Mouse (Mus musculus) spleen, postnatal 36 days (tissue): Measurements from ENCODE around the gene Serp2.
A peak's percentile ranks its signal among the peaks of the same experiment; 100 is the strongest.
"Not testable (repeated sequence)": the region's sequence is repeated elsewhere in the genome, so short reads cannot be mapped to it uniquely, and the experiment has no call there.

ENCODE experiments used
- DNase-seq, 2 experiments: peaks; one replicate each; pipeline ENCODE4 v3.0.0; 2022; ENCODE audit warnings: low spot score in 2 of 2, mixed read lengths in 1 of 2

Gene Serp2

GRCm38 (mm10) chr14:76569271-76569961 is 12.7 kb upstream of the Serp2 start:
- DNase-seq: peak; percentile 35 to 45

- DNase-seq: no peak
These were observed 11.9 kb upstream of the Serp2 start for GRCm38 (mm10) chr14:76568548-76568947.

GRCm38 (mm10) chr14:76567280-76567679 is 10.6 kb upstream of the Serp2 start:
- no peak for DNase-seq

GRCm38 (mm10) chr14:76566711-76567110 is 10.0 kb upstream of the Serp2 start:
- DNase-seq: no peak

GRCm38 (mm10) chr14:76566193-76566592 is 9.5 kb upstream of the Serp2 start:
- no peak for DNase-seq

- no peak for DNase-seq
These were observed 2.5 kb upstream of the Serp2 start for GRCm38 (mm10) chr14:76559208-76559607.

- DNase-seq: not testable (repeated sequence)
These were observed 1.5 kb upstream of the Serp2 start for GRCm38 (mm10) chr14:76558171-76558570.

- DNase-seq: peak; percentile 42 to 43
These were observed 448 bp downstream of the Serp2 start for GRCm38 (mm10) chr14:76556031-76556851.

GRCm38 (mm10) chr14:76555263-76556030 is 1.2 kb downstream of the Serp2 start:
- no peak for DNase-seq

GRCm38 (mm10) chr14:76544136-76544535 is 12.6 kb downstream of the Serp2 start:
- no peak for DNase-seq

- DNase-seq: no peak
These were observed 15.3 kb downstream of the Serp2 start for GRCm38 (mm10) chr14:76541341-76541740.

- no peak for DNase-seq
These were observed 16.6 kb downstream of the Serp2 start for GRCm38 (mm10) chr14:76540005-76540670.

- no peak for DNase-seq
These were observed 19.8 kb downstream of the Serp2 start for GRCm38 (mm10) chr14:76536921-76537320.

- DNase-seq: no peak
These were observed 21.6 kb downstream of the Serp2 start for GRCm38 (mm10) chr14:76535096-76535495.

GRCm38 (mm10) chr14:76533170-76533815 is 23.4 kb downstream of the Serp2 start:
- no peak for DNase-seq

GRCm38 (mm10) chr14:76532257-76533169 is 24.2 kb downstream of the Serp2 start:
- peak; percentile 65 to 69 for DNase-seq

- DNase-seq: peak in 1 of 2 experiments; percentile 24
These were observed 25.5 kb downstream of the Serp2 start for GRCm38 (mm10) chr14:76531027-76531660.

- DNase-seq: no peak
These were observed 28.0 kb downstream of the Serp2 start for GRCm38 (mm10) chr14:76528641-76529040.

- no peak for DNase-seq
These were observed 28.9 kb downstream of the Serp2 start for GRCm38 (mm10) chr14:76527758-76528313.
